In genomic region chr7:68314286-68314685, GRCm38 (mm10) we compare ENCODE assay signal across 24 mouse cellular contexts. TPM values are rescaled to one million over a fixed set of nuclear protein-coding genes. Genes with fewer than 3 reads are reported as not detected.
A peak's percentile ranks its signal among the peaks of the same experiment; 100 is the strongest.
DNase-seq lines count a peak whose midpoint lies in the region; ATAC-seq and TF ChIP-seq lines count a peak whose summit lies in the region.
"Had no signal": no experiment of that assay in that cellular context is flagged by ENCODE, and none has a peak within 500 bp of the region (broad histone marks: within the 10 kb centered on the region; RNA-seq: fewer than 3 reads in every experiment).

No protein-coding gene starts in this region.

- H3K27me3 ChIP-seq in cerebellum, adult 2 months (ENCODE audit: control insufficient read depth, insufficient read depth, low read length), result no peaks in the 10 kb centered on the region
- H3K27me3 ChIP-seq: CH12.LX; embryonic facial prominence, embryonic 15.5 days; Patski had no signal

- no peak for ATAC-seq in cerebellum, adult (ENCODE audit: insufficient number of reproducible peaks, low FRiP score, low TSS enrichment)
- ATAC-seq: activated CD4-positive, CD25-positive, alpha-beta regulatory T cell, adult 4 months; CD4-positive, CD25-positive, alpha-beta regulatory T cell, adult 4 months; forebrain, embryonic 14.5 days; forebrain, embryonic 16.5 days; Patski had no signal

- DNase-seq in cerebellum, adult 2 months, result peak; percentile 19 to 47
- peak; percentile 46 to 53 for DNase-seq in cerebellum, postnatal 25 days
- no peak for DNase-seq in cerebellum, adult 18-20 months
- peak; percentile 23 for DNase-seq in brain, adult 2 months (ENCODE audit: low read depth, low spot score)
- DNase-seq: adrenal gland, adult 8-10 months; adrenal gland, postnatal 14 days; adrenal gland, postnatal 36 days; B cell, adult 2 months; cerebellum, adult 9-10 months; embryo, embryonic 11 days had no signal

- WGBS in cerebellum, adult 2 months, result 17% methylated on average over 1 of the region's 1 CpGs

- TF ChIP-seq CTCF in cerebellum, adult 2 months (IDR thresholded peaks at IDR 0.05; ENCODE audit: borderline replicate concordance, insufficient read depth, low read depth, low read length), result no peak

- no peak for TF ChIP-seq POLR2A in cerebellum, adult 2 months (IDR thresholded peaks at IDR 0.05; ENCODE audit: borderline replicate concordance, insufficient read depth, low read length)

- peaks cover 24% of the 10 kb centered on the region for H3K4me1 ChIP-seq in cerebellum, adult 2 months (ENCODE audit: control insufficient read depth, insufficient read depth, low read length)

- no peak overlapping the region for H3K4me3 ChIP-seq in cerebellum, adult 2 months (replicated peaks; ENCODE audit: insufficient read depth, low read depth, low read length)
- H3K4me3 ChIP-seq: embryonic facial prominence, embryonic 13.5 days; embryonic facial prominence, embryonic 15.5 days; erythroblast, embryonic 14.5 days; forebrain, embryonic 10.5 days; forebrain, embryonic 12.5 days had no signal

- no peak overlapping the region for H3K27ac ChIP-seq in cerebellum, adult 2 months (ENCODE audit: insufficient read depth, low read length)
- H3K27ac ChIP-seq: embryonic facial prominence, embryonic 15.5 days; forebrain, embryonic 10.5 days; forebrain, embryonic 12.5 days had no signal

RNA-seq across cellular contexts. Expression of gene Fam169b, which starts 40.6 kb away (rescaled TPM):
- 0.11 and 0.13 TPM in 2 replicates for polyA plus RNA-seq in cerebellum, adult 2 months (2012; rRNA removed)
- polyA plus RNA-seq: erythroblast, embryonic 14.5 days; forebrain, embryonic 16.5 days; G1E had no signal

RNA-seq across cellular contexts. Expression of gene Pgpep1l, which starts 50.3 kb away (rescaled TPM):
- polyA plus RNA-seq in cerebellum, adult 2 months (2012; rRNA removed), result 0.19 and 0.36 TPM in 2 replicates
- polyA plus RNA-seq: embryonic facial prominence, embryonic 11.5 days; embryonic facial prominence, embryonic 15.5 days; erythroblast, embryonic 14.5 days; forebrain, embryonic 10.5 days; forebrain, embryonic 12.5 days; forebrain, embryonic 14.5 days; forebrain, embryonic 16.5 days; Patski had no signal

Comparison
In these comparisons a context has a peak if more than half of its experiments do, and no peak if none do; other contexts are left out.
1. DNase-seq: peak in cerebellum, adult 2 months (2 of 2), cerebellum, postnatal 25 days (2 of 2) and brain, adult 2 months (single experiment); none in cerebellum, adult 18-20 months (0 of 2).